Mouse (Mus musculus) gonadal fat pad, adult 2 months (tissue): ENCODE results near the gene Snx27. TPM values are rescaled to one million over a fixed set of nuclear protein-coding genes. Genes with fewer than 3 reads are reported as not detected.

Experiments
- DNase-seq: peaks from one replicate; pipeline ENCODE4 v3.0.0-alpha.2; 2012; ENCODE audit warnings: low read depth
- polyA plus RNA-seq: library from polyadenylated mRNA; depleted of rRNA; stranded (reverse); fragments of >200 nt; gene quantifications from 2 replicates; pipeline ENCODE4 v1.2.3, GENCODE M21; 2012; rRNA removed

Gene Snx27
- polyA plus RNA-seq, 1 experiment = 7.9 TPM

DNA sequence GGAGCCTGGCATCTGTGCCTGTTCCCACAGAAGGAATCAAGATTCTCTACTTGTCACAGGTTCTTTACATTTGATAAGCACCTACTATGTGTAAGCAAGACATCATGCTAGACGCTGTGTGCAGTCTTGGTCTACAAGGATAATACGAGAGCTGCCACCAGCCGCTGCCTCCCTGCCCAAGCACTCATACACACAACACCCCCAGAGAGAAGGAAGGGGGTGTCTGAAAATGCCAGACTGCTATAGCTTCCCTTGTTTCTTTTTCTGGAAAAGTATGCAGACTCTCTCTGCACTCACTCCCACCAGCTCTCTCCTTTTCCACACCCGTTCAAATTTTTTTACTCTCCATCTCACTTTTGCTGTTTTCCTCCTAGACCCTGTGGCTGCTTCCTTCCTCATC lies 105.1 kb downstream of the Snx27 start:
- DNase-seq = no peak

DNA sequence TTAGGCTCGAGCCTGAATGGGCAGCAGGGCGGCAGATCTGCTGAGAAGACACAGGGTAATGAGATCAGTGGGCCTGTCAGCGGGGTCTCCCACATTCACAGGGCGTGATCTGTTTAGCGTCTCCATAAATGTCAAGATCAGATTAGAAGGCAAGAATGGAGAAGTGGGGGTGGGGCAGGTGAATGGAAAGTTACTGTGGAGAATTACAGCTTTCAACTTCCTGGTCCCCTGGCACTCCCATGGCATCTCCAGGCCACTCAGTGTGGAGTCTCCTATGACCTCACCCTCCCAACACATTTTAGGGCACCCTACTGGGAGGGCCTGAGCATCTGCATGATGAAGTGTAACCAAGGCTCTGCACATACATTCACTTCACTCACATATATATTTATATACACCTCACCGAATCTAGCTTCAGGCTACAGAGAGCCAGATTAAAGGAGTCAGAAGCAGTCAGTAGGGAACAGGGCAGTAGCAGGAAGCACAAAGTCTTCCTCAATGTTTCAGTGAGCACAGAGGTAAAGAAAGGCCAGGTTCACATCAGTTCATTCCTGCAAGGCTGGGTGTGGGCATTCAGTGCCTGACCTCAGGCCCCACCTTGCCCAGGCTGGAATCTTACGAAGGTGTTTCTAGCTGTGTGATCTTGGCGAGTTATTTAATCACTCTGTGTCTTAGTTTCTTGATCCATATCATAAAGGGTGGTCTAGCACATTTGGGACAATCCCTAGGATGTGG lies 106.0 kb downstream of the Snx27 start:
- no peak for DNase-seq

DNA sequence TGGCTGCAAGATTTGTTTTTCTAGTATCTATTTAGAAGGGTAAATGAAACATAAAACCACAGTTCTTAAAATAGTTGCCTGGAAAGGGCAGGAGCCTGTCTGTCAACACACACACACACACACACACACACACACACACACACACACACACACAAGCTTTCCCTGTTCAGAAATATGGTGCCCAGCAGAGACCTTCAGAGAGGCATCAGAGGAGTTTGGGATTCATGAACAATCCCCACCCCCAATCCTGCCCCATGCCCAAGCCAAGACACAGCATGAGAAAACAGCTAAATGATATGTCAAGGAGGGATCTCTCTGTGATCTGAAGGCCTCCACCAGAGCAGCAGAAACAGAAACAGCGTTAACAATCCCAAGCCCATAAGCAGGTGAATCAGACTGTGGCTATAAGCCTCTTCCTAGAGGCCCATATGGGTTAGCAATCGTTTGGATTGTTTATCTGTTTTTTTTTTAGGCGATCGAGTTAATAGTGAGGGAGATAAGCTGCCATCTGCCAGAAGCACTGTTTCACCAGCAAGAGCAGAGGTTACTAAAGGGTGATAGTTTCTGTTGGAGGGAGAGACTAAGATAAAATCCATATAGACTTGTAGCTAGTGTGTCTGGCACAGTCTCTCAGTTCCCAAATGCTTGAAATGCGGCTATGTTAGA lies 108.8 kb downstream of the Snx27 start:
- no peak for DNase-seq

DNA sequence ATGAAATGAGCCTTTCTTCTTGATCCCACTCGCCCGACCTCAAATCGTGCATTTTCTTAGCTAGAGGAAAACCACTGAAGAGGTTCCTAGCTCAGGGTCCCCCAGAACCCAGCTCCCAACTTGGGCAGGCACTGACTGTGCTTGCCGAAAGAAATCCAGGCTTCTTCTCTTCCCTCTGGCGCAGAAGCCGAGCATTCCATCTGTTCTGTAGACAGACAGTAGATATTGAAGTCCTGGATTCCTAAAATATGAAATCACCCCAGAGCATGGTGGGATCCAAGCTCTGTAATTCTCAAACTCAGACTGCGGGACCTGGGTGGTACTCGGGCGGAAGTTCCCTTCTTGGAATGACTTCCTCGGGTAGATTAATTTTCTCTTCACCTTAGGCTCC lies 109.4 kb downstream of the Snx27 start:
- DNase-seq = no peak

DNA sequence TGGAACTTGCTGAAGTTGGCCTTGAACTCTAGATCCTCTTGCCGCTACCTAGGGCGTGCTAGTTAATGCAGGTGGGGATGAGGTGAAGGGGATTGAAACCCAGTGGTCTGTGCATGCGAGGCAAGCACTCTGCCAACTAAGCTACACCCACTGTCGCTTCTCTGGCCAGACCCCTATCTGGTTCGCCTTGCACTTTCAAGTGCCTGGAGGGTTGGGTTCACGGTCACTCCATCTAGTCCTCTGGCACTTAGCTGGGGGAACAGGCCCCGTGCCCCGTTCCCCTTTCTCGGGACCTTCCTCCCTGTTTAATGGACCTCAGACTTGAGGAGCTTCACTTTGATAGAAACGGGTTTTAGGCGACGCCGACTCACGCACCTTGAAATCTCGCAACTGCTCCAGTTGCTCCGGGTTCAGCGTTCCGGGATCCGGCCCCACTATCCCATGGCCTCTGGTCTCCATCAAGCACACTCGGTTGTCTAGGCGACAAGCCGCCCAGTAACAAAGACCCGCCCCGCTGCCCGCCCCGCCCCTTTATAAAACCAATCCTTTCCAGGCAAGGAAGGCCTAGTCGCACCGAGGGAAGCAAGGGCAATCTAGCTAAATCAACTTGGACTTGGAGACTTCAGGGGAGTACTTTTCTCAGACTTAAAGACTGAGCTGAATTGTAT lies 109.9 kb downstream of the Snx27 start:
- no peak for DNase-seq

DNA sequence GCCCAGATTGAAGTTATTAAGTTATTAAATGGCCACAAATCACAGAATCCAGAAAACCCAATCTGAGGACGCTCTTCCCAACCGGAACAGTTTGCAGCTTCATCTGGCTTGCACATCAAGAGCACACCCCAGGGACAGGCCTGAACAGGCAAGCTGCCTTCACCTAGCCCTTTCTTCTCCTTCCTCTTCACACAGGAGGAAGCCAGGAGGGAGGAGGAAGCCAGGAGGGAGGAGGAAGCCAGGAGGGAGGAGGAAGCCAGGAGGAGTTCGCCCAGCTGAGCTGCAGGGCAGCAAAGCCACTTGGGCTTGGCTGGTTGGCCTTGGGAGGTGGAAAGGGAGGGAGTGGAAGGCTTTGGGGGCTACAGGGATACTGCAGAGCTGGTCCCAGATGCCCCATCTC lies 113.6 kb downstream of the Snx27 start:
- no peak for DNase-seq

DNA sequence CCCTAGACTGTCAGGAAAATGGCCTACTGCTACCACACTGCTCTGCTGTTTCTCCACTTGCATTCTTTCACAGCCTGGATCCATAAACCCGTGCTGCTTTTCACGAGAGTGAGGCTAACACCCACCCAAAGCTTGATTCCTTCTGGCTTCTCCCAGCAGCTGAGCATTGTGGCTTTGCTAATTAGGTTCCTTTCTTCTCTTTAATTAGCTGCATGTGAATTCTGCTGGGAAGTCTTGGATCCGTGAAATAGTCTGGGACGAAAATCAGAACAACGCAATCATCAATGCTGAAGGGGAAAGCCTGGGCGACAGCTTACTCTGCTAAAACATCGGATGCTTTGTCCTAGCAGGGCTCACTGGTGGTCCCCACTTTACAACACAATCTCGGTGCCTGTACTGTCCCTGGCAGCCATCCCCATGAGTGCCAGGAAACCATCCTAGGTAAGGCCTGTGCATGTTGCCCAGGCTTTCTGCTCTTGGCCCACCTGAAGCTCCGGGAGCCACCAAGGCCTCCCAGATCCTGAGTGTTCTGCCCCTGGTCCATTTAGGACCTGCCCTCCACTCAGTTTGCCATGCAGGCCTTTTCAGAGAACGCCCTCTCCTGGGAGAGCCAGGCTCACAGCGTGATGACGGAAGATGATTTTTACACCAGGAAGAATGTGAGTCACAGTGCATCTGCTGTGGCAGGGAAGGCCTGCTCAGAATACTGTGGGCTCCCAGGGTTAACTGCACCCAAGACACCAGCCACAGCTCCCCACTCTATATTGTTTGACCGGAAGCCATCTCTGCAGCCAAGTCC lies 116.7 kb downstream of the Snx27 start:
- no peak for DNase-seq

DNA sequence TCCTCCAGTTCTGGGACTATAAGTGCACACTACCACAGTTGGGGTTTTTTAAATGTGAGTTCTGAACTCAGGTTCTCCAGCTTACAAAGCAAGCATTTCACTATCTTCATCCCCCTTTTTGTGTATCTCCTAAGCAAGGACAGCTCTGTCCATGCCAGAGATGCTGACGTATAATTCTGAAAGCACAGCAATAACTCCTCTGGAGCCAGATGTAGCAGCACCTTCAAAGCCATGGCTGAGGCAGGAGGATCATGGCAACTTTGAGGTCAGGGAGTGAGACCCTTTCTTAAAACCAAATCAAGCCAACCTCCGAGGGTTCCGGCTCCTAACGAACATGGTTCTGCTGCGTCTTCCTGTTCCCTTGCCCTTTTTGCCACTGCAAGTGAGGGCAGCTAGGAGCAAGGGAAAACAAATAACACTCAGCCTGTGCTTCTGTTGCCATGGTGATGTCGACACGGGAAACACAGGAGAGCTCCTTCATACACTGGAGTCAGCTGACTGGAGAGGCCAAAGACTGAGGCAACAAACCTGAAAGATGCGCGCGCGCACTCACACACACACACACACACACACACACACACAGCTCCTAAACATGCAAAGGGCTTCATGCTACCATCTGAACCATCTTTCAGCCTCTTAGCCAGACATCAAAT lies 118.5 kb downstream of the Snx27 start:
- no peak for DNase-seq

DNA sequence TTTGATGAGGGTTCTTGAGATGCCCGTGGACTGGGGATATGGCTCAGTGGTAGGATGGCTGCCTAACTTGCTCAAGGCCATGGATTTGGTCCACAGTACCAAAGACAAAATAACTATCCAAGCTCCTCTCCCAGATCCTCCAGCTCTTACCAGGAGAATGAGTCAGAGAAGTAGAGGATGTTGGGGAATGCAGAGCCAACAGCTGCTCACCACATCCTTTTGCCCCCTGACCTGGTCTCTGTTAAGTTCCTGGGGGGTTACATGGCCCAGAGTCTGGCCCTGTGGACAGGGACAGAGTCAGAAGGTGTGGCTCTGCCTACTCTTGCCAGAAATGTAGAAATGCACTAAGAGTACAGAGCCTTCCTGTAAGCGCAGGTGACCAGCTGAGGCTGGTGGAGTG lies 122.7 kb downstream of the Snx27 start:
- no peak for DNase-seq

DNA sequence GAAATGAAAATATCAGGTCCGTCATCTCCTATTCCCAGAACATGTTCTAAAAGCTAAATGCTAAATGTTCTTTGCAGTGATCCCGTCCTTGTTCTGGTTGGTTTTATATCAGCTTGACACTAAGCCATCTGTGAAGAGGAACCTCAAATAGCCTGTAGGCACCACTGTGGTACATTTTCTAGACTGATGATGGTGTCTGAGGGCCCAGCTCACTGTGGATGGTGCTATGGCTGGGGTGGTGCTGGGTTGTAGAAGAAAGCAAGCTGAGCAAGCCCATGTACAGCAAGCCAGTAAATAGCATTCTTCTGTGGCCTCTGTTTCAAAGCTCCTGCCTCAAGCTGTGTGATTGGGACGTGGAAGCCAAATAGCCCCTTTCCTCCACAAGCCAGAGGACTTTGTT lies 125.5 kb downstream of the Snx27 start:
- DNase-seq = no peak

DNA sequence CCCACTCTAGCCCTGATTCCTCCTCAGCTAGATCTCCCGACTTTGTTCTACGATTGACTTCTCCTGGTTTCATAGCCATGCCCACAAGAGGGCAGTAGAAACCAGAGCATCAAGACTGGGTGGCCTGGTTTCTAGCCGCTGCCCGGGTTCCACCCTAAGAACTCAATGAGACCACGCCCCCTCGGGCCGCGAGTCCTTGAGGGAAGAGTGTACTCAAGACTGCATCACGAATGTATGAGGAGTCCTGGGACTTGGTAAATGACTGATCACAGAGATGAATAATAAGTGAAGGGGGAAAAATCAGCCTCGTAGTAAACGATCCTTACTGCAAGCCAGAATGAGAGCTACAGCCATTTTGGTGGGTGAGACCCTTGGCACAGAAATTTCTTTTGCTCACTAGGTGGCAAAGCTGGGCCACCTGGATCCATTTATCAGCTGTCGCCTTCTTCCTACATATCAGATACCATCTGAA lies 126.0 kb downstream of the Snx27 start:
- no peak for DNase-seq

DNA sequence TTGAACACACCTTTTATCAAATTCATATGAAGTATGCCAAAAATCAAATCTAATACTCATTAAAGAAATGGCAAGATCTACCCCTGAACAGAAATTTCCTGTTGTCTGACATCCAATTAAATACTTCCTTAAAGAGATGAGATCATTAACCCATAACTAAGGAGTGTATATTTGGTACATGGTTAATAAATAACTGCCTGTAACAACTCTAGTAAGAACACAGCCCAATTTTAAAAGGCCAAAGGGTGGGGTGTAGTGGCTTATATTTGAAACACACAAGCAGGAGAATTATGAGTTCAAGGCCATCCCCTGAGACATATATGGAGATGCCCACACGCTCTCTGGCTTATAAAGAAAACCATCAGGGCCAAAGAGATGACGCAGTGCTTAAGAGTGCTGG lies 133.1 kb downstream of the Snx27 start:
- no peak for DNase-seq

Other genes starting within 250 kb of the Snx27 start
- gene Them5, start 240.6 kb downstream of the Snx27 start, polyA plus RNA-seq = 0.09 and 0.16 TPM in 2 replicates
- gene C2cd4d, start 220.3 kb downstream of the Snx27 start, polyA plus RNA-seq = 0.42 and 0.69 TPM in 2 replicates
- gene Rorc, start 209.9 kb downstream of the Snx27 start, polyA plus RNA-seq = 13.6 and 18.5 TPM in 2 replicates
- gene Lingo4, start 184.2 kb downstream of the Snx27 start, polyA plus RNA-seq = 0.04 and 0.19 TPM in 2 replicates
- 1.3 and 2.0 TPM in 2 replicates for gene Tdrkh, start 169.4 kb downstream of the Snx27 start, polyA plus RNA-seq
- 28.0 and 29.0 TPM in 2 replicates for gene Mrpl9, start 139.4 kb downstream of the Snx27 start, polyA plus RNA-seq
- gene Oaz3, start 138.8 kb downstream of the Snx27 start, polyA plus RNA-seq = 28.5 and 31.4 TPM in 2 replicates
- 0.09 and 0.49 TPM in 2 replicates for gene Celf3, start 104.4 kb downstream of the Snx27 start, polyA plus RNA-seq
- 0.69 and 1.7 TPM in 2 replicates for gene Riiad1, start 102.4 kb downstream of the Snx27 start, polyA plus RNA-seq
- gene Gm10972, start 60.4 kb upstream of the Snx27 start, polyA plus RNA-seq = not detected in 2 replicates
- 10.5 and 10.7 TPM in 2 replicates for gene Tuft1, start 76.2 kb upstream of the Snx27 start, polyA plus RNA-seq
- gene Selenbp2, start 110.8 kb upstream of the Snx27 start, polyA plus RNA-seq = 6.3 and 6.4 TPM in 2 replicates
- 5.3 and 7.5 TPM in 2 replicates for gene Cgn, start 203.8 kb upstream of the Snx27 start, polyA plus RNA-seq